Mouse (Mus musculus): Measurements from ENCODE around the gene Acvr2b.

- TF ChIP-seq CTCF (IDR thresholded peaks at IDR 0.05; ENCODE audit: control insufficient read depth, insufficient read depth, insufficient read length): no peak
- no peak for TF ChIP-seq MYOG (IDR thresholded peaks at IDR 0.05; ENCODE audit: control insufficient read depth, extremely low read depth, insufficient read length)
- TF ChIP-seq MYOD1 (IDR thresholded peaks at IDR 0.05; ENCODE audit: control insufficient read depth, insufficient read length, low read depth): no peak
- TF ChIP-seq MAX (IDR thresholded peaks at IDR 0.05): no peak
- no peak for TF ChIP-seq USF1 (IDR thresholded peaks at IDR 0.05; ENCODE audit: low read depth)
- no peak for TF ChIP-seq CEBPB (IDR thresholded peaks at IDR 0.05; ENCODE audit: low read depth)
- TF ChIP-seq FOSL1 (IDR thresholded peaks at IDR 0.05; ENCODE audit: insufficient read depth, low read length, poor library complexity, severe bottlenecking): no peak
Measured at GRCm38 (mm10) chr9:119378231-119378630, 23.7 kb upstream of the Acvr2b start.

All from C2C12 (cell line).